Mouse (Mus musculus) embryonic facial prominence, embryonic 15.5 days (tissue): ENCODE measurements around the gene Phka2. TPM values are rescaled to one million over a fixed set of nuclear protein-coding genes. Genes with fewer than 3 reads are reported as not detected.

ENCODE experiments used
- ATAC-seq: fragments of 200-750 bp; cut with Nextera tagmentation; 2 replicates; pipeline ENCODE4 v1.8.0; 2017; ENCODE audit warnings: low read depth, moderate TSS enrichment; ENCODE audit not compliant: insufficient number of reproducible peaks, low FRiP score, low TSS enrichment
- H3K27ac ChIP-seq: fragments of 300-500 bp; sonication (generic); replicated peaks from 2 replicates; pipeline ENCODE4 v1.5.1; 2015; ENCODE audit warnings: mild to moderate bottlenecking, inconsistent platforms
- H3K27me3 ChIP-seq: fragments of 300-500 bp; sonication (generic); 2 replicates; pipeline ENCODE4 v1.6.1; 2015; ENCODE audit warnings: inconsistent platforms
- H3K36me3 ChIP-seq: fragments of 300-500 bp; sonication (generic); 2 replicates; pipeline ENCODE4 v1.6.1; 2015; ENCODE audit warnings: mild to moderate bottlenecking, inconsistent platforms
- H3K4me1 ChIP-seq: fragments of 300-500 bp; sonication (generic); 2 replicates; pipeline ENCODE4 v1.6.1; 2015; ENCODE audit warnings: inconsistent platforms
- H3K4me2 ChIP-seq: fragments of 300-500 bp; sonication (generic); replicated peaks from 2 replicates; pipeline ENCODE4 v1.6.1; 2015; ENCODE audit warnings: mild to moderate bottlenecking, inconsistent platforms
- H3K4me3 ChIP-seq: fragments of 300-500 bp; sonication (generic); replicated peaks from 2 replicates; pipeline ENCODE4 v1.5.1; 2015; ENCODE audit warnings: mild to moderate bottlenecking, inconsistent platforms
- H3K9ac ChIP-seq: fragments of 300-500 bp; sonication (generic); 2 replicates; pipeline ENCODE4 v1.6.1; 2015; ENCODE audit warnings: inconsistent platforms
- H3K9me3 ChIP-seq: fragments of 300-500 bp; sonication (generic); replicated peaks from 2 replicates; pipeline ENCODE4 v1.6.1; 2016; ENCODE audit warnings: inconsistent platforms
- whole genome bisulfite sequencing: fragments of 180-500 bp; shearing (Covaris S2); methylation state at CpG from one replicate; pipeline ENCODE4 v1.1.7; 2015; 5-methylcytosine and 5-hydroxymethylcytosine counted together
- polyA plus RNA-seq: library from polyadenylated mRNA; unstranded; fragments of >200 nt; fragmentation: Nextera tagmentation; extraction: Ambion mirVana; gene quantifications from 2 replicates; pipeline ENCODE4 v1.2.1, GENCODE M21; 2015

The Phka2 gene
- polyA plus RNA-seq, 1 experiment from 2014 or later, result 20.0 TPM

DNA sequence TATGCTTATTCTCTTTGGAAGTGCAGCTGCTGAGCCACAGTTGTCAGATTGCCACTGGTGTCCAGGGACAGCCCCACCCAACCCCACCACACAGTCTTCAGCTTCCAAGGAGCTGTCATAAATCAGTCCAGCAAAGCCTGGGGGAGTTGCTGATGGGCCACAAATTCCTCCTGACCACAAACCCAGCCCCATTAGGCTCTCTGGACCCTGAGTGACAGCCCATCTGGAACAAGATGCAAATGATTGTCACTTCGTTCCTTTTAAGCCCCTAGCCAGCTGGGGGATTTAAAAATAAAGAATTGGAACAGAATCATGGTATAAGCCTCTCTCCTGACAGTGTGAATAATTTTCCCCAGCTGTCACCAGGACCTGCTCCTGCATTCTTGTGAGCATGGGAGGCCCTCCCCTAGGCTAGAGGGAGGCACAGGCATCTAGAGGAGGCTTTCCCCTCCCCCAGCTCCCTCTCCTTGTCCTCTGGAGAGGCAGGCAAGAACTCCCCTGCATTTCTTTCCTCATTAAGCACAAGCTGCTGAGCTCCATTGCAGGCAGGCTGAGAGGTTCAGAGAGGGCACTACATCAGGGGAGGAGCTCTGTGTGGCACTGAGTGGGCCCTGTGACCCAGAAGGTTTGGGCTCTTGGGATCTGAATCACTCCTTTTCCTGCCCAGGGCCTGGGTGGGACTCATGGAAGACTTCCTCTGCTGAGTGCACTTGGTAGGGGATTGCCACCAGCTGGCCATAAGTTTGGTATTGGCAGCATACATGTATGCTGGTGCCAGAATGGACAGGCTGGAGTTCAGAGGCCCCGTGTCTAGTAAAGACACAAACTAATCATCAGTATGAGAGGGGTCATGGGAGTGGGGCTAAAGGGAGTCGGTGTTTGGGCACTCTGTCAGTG is 96.8 kb downstream of the Phka2 start:
- peaks cover 18% of the 10 kb centered on the region for H3K4me1 ChIP-seq
- H3K9ac ChIP-seq, result no peak overlapping the region
- peaks cover 3% of the 10 kb centered on the region; the same call in 1 of the 2 replicates for H3K27me3 ChIP-seq
- ATAC-seq, result peak; percentile 90
- 44% methylated on average over 3 of the region's 3 CpGs for WGBS
- no peak overlapping the region for H3K4me2 ChIP-seq
- H3K4me3 ChIP-seq, result no peak overlapping the region
- H3K9me3 ChIP-seq, result no peaks in the 10 kb centered on the region
- peak overlapping the region; percentile 60; the same call in 1 of the 2 replicates for H3K27ac ChIP-seq
- H3K36me3 ChIP-seq, result no peaks in the 10 kb centered on the region

DNA sequence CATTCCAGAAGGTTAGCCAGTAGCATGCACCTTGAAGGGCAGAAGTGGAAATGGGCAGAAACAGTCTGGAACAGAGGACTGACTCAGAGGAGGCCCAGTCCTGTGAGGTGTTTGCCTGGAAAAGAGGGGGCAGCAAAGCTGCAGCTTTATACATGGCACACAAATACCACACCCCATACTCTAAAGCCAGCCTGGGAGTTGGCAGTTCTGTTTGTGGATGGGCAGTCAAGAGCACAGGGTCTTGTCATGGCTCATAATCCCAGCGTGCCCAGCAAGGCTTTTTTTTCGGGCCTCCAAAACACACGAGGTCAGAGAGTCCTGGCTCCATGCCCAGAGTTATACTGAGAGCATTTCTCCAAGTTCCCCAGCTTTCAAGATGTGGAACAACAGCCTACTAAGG is 99.1 kb downstream of the Phka2 start:
- H3K9me3 ChIP-seq, result no peaks in the 10 kb centered on the region
- H3K4me1 ChIP-seq, result peaks cover 22% of the 10 kb centered on the region
- 15% methylated on average over 3 of the region's 3 CpGs for WGBS
- H3K36me3 ChIP-seq, result no peaks in the 10 kb centered on the region
- H3K27ac ChIP-seq, result no peak overlapping the region
- peaks cover 3% of the 10 kb centered on the region; the same call in 1 of the 2 replicates for H3K27me3 ChIP-seq
- no peak overlapping the region for H3K9ac ChIP-seq
- no peak overlapping the region for H3K4me2 ChIP-seq
- no peak overlapping the region for H3K4me3 ChIP-seq
- ATAC-seq, result no peak

DNA sequence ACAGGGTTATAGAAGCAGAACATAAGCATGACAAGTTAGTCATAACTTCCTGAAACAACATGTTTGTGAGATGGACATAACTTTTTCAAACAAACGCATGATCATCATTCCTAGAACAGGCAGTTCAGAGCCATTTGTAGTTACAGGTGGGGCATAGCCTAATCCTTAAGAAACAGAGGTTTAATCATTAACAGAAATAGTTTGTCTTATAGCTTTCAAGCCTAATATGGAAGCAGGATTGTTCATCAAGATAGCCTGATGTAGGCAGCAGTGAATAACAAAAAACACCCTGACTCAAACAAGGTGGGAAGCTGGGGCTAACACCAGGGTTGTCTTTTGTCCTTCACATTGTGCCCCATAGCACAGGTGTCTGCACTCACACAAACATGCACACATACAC is 100.8 kb downstream of the Phka2 start:
- Histone ChIP-seq H3K4me2 (no peak overlapping the region), H3K27ac (no peak overlapping the region), H3K36me3 (no peaks in the 10 kb centered on the region), H3K4me1 (peaks cover 22% of the 10 kb centered on the region), H3K9ac (no peak overlapping the region), H3K9me3 (no peaks in the 10 kb centered on the region), H3K4me3 (no peak overlapping the region), H3K27me3 (no peaks in the 10 kb centered on the region; the same call in 1 of the 2 replicates)
- WGBS, result 75% methylated on average over 1 of the region's 1 CpGs
- no peak for ATAC-seq

DNA sequence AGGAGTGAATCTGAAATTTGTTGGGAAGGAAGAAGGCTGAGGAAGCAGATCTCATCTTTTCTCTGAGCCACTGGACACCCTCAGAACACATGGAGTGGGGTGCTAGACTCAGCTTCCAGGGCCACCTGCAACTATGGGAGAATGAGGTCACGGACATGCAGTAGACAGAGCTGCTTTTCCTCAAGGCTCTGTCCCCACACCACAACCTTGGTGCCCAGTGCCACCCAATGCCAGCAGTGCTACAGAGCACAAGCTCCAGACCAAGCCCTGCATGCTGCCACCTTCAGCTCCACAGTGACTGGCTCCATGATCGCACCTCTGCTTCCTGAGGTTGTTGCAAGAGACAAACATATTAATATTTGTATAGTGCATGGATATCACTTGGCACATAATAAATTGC is 101.3 kb downstream of the Phka2 start:
- no peak overlapping the region for H3K4me3 ChIP-seq
- ATAC-seq, result no peak
- H3K27ac ChIP-seq, result no peak overlapping the region
- no peak overlapping the region for H3K9ac ChIP-seq
- WGBS, result 90% methylated on average over 2 of the region's 2 CpGs
- no peaks in the 10 kb centered on the region for H3K36me3 ChIP-seq
- H3K4me1 ChIP-seq, result peaks cover 20% of the 10 kb centered on the region
- H3K4me2 ChIP-seq, result no peak overlapping the region
- no peaks in the 10 kb centered on the region for H3K9me3 ChIP-seq
- H3K27me3 ChIP-seq, result no peaks in the 10 kb centered on the region

DNA sequence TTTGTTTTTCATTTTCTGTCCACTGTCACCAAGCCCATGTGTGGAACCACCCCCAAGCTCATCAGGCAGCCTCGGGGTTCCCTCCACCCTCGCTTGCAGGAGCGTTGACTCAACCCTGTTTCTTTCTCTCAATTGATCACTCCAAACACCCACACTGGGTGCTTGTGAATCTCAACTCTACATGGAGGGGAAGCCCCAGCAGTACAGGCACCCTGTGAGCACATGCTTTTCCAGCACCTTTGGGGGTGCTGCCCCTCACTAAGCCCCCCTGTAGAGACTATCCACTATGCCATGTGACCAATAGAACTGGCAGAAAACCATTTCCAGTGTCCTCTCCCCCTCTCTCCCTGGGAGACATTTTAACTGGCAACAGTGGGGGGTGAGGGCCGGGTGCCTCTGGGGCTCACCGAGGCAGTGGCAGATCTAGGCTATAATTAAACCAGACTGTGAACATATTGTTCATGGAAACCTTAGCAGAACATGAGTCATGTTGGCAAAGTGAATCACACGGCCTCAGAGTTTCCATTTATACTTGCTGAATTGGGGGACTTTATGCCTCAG is 102.1 kb downstream of the Phka2 start:
- Histone ChIP-seq H3K9ac (no peak overlapping the region), H3K4me1 (peaks cover 17% of the 10 kb centered on the region), H3K4me2 (no peak overlapping the region), H3K27ac (no peak overlapping the region), H3K27me3 (no peaks in the 10 kb centered on the region), H3K36me3 (no peaks in the 10 kb centered on the region), H3K9me3 (no peaks in the 10 kb centered on the region), H3K4me3 (no peak overlapping the region)
- peak; percentile 82 for ATAC-seq
- WGBS, result 25% methylated on average over 6 of the region's 6 CpGs

DNA sequence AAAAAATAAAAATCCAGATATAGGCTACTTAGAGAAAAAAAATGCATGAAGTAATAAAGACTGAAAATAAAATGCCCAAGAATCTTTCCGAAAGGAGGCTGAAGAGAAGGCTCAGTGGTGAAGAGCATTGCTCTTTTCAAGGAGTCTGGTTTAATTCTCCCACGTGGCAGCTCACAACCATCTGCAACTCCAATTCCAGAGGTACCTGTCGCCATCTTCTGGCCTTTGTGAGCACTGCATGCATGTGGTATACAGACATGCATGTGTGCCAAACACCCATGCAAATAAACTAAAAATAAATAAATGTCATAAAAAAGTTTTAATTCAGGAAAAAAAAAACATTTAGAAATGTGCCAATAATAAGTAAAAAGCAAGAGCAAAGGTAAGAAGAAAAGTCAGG is 107.9 kb downstream of the Phka2 start:
- Histone ChIP-seq H3K4me1 (no peaks in the 10 kb centered on the region), H3K4me2 (no peak overlapping the region), H3K9me3 (no peaks in the 10 kb centered on the region), H3K27ac (no peak overlapping the region), H3K9ac (no peak overlapping the region), H3K27me3 (no peaks in the 10 kb centered on the region), H3K4me3 (no peak overlapping the region), H3K36me3 (no peaks in the 10 kb centered on the region)
- no peak for ATAC-seq
- 42% methylated on average over 3 of the region's 3 CpGs for WGBS

DNA sequence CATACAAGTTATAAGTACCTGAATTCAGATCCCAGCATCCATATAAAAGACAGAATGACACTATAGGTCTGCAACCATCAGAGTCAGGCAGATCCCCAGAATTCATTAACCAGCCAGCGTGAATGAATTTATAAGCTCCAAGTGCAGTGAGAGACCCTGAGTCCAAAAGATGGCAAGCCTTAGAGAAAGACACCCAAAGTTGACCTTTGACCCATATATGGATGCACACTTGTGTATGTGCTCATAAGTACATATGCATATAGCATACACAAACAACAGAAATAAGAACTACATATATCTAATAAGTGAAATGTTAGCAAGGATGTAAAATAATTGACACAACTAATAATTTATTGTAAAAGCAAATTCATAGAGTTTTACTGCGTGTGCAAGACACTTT is 108.5 kb downstream of the Phka2 start:
- no peaks in the 10 kb centered on the region for H3K27me3 ChIP-seq
- no peaks in the 10 kb centered on the region for H3K9me3 ChIP-seq
- no peak for ATAC-seq
- H3K4me2 ChIP-seq, result no peak overlapping the region
- H3K36me3 ChIP-seq, result no peaks in the 10 kb centered on the region
- no peak overlapping the region for H3K27ac ChIP-seq
- H3K9ac ChIP-seq, result no peak overlapping the region
- no peaks in the 10 kb centered on the region for H3K4me1 ChIP-seq
- 76% methylated on average over 2 of the region's 2 CpGs for whole genome bisulfite sequencing
- no peak overlapping the region for H3K4me3 ChIP-seq

DNA sequence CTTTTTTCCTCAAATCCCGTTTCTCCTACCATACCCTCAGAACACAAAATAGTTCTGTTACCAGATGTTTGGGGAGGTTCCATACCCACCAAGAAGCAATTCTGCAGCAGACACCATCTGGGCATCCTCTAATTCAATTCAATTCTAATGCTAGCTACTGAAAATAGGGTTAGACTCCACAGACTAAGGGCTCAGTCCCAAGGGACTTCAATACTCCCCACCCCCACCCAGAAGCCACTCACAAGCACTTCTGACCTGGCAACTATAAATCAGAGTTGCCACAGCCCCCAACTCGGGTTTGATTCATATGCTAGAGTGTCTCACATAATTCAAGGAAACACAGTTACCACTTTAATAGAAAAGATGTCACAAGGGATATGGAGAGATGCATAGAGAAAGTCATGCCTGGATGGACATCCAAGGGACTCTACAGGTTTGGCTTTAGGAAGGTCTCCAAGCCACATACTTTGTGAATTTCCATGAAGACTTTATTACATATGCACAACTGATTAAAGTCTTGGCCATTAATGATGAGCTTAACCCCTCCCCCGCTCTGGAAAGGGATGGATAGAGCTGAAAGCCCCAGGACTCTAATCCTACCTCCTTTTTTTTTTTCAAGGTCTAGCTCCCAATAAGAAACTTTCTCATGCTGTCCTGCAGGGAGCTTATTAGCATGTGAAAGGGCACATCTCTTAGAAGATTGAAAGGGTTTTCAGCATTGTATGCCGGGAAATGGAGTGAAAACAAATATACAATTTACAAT is 109.1 kb downstream of the Phka2 start:
- no peak for ATAC-seq
- Histone ChIP-seq H3K9me3 (no peaks in the 10 kb centered on the region), H3K36me3 (no peaks in the 10 kb centered on the region), H3K9ac (no peak overlapping the region), H3K4me3 (no peak overlapping the region), H3K27ac (no peak overlapping the region), H3K4me2 (no peak overlapping the region), H3K27me3 (no peaks in the 10 kb centered on the region), H3K4me1 (no peaks in the 10 kb centered on the region)
- WGBS, result 35% methylated on average over 4 of the region's 4 CpGs

Other genes with a start within 250 kb of the Phka2 start
- 2.8 and 3.1 TPM in 2 replicates for gene Adgrg2, start 111.5 kb upstream of the Phka2 start, polyA plus RNA-seq
- 0.28 and 0.75 TPM in 2 replicates for gene Ppef1, start 233.6 kb downstream of the Phka2 start, polyA plus RNA-seq